Mouse (Mus musculus) heart, embryonic 16.5 days (tissue): ENCODE results near the gene Prr5l. TPM values are rescaled to one million over a fixed set of nuclear protein-coding genes. Genes with fewer than 3 reads are reported as not detected.

Experiments used
- ATAC-seq: fragments of 200-750 bp; cut with Nextera tagmentation; replicated peaks from 2 replicates; pipeline ENCODE4 v1.8.0; 2017; ENCODE audit warnings: moderate number of reproducible peaks; ENCODE audit not compliant: insufficient read depth, low FRiP score; ENCODE audit errors: extremely low read depth
- H3K27ac ChIP-seq: fragments of 300-500 bp; sonication (generic); 2 replicates; pipeline ENCODE4 v1.5.1; 2014; ENCODE audit warnings: mild to moderate bottlenecking, low read length, control low read depth, moderate library complexity
- H3K27me3 ChIP-seq: fragments of 300-500 bp; sonication (generic); 2 replicates; pipeline ENCODE4 v1.6.1; 2014; ENCODE audit warnings: low read length, mixed read lengths; ENCODE audit not compliant: control insufficient read depth, insufficient read depth
- H3K36me3 ChIP-seq: fragments of 300-500 bp; sonication (generic); 2 replicates; pipeline ENCODE4 v1.6.1; 2014; ENCODE audit not compliant: control insufficient read depth, insufficient read depth
- H3K4me1 ChIP-seq: fragments of 300-500 bp; sonication (generic); 2 replicates; pipeline ENCODE4 v1.6.1; 2014; ENCODE audit warnings: low read length, mixed read lengths; ENCODE audit not compliant: control insufficient read depth, insufficient read depth
- H3K4me2 ChIP-seq: fragments of 300-500 bp; sonication (generic); 2 replicates; pipeline ENCODE4 v1.6.1; 2014; ENCODE audit warnings: low read depth, mild to moderate bottlenecking, control low read depth, low read length
- H3K4me3 ChIP-seq: fragments of 300-500 bp; sonication (generic); 2 replicates; pipeline ENCODE4 v1.5.1; 2014; ENCODE audit warnings: mild to moderate bottlenecking, control low read depth, low read length
- H3K9ac ChIP-seq: fragments of 300-500 bp; sonication (generic); 2 replicates; pipeline ENCODE4 v1.6.1; 2014; ENCODE audit warnings: low read length, control low read depth
- H3K9me3 ChIP-seq: fragments of 300-500 bp; sonication (generic); replicated peaks from 2 replicates; pipeline ENCODE4 v1.6.1; 2016; ENCODE audit warnings: low read length; ENCODE audit not compliant: control insufficient read depth
- WGBS: fragments of 180-500 bp; shearing (Covaris S2); extraction: QIAGEN DNeasy Blood & Tissue Kit; methylation state at CpG from one replicate; pipeline ENCODE4 v1.1.7; 2014; 5-methylcytosine and 5-hydroxymethylcytosine counted together
- polyA plus RNA-seq: library from polyadenylated mRNA; unstranded; fragments of >200 nt; fragmentation: Nextera tagmentation; extraction: Ambion mirVana; gene quantifications from 2 replicates; pipeline ENCODE4 v1.2.1, GENCODE M21; 2015

Prr5l gene
- polyA plus RNA-seq, 1 experiment from 2014 or later, result 6.2 TPM

GRCm38 (mm10) chr2:101816646-101817308 lies 66.0 kb downstream of the Prr5l start:
- Histone ChIP-seq H3K27me3 (no peaks in the 10 kb centered on the region), H3K4me1 (peaks cover 18% of the 10 kb centered on the region), H3K4me3 (no peak overlapping the region), H3K27ac (no peak overlapping the region), H3K9ac (no peak overlapping the region), H3K36me3 (no peaks in the 10 kb centered on the region), H3K4me2 (no peak overlapping the region), H3K9me3 (no peaks in the 10 kb centered on the region)
- ATAC-seq, result no peak
- WGBS, result 75% methylated on average over 3 of the region's 3 CpGs

- H3K9me3 ChIP-seq, result no peaks in the 10 kb centered on the region
- no peaks in the 10 kb centered on the region for H3K36me3 ChIP-seq
- H3K4me1 ChIP-seq, result peaks cover 18% of the 10 kb centered on the region
- no peaks in the 10 kb centered on the region for H3K27me3 ChIP-seq
- no peak for ATAC-seq
- H3K27ac ChIP-seq, result no peak overlapping the region
- 34% methylated on average over 5 of the region's 5 CpGs for WGBS
- H3K4me3 ChIP-seq, result no peak overlapping the region
- no peak overlapping the region for H3K9ac ChIP-seq
- H3K4me2 ChIP-seq, result no peak overlapping the region
These were observed 67.4 kb downstream of the Prr5l start for GRCm38 (mm10) chr2:101815250-101815934.

- Histone ChIP-seq H3K9ac (no peak overlapping the region), H3K4me3 (no peak overlapping the region), H3K9me3 (no peaks in the 10 kb centered on the region), H3K27me3 (no peaks in the 10 kb centered on the region), H3K36me3 (no peaks in the 10 kb centered on the region), H3K4me1 (peaks cover 15% of the 10 kb centered on the region), H3K27ac (no peak overlapping the region), H3K4me2 (no peak overlapping the region)
- 44% methylated on average over 5 of the region's 5 CpGs for WGBS
- no peak for ATAC-seq
These were observed 68.6 kb downstream of the Prr5l start for GRCm38 (mm10) chr2:101814272-101814625.

GRCm38 (mm10) chr2:101813581-101814271 lies 69.1 kb downstream of the Prr5l start:
- H3K4me3 ChIP-seq, result no peak overlapping the region
- H3K27me3 ChIP-seq, result no peaks in the 10 kb centered on the region
- no peaks in the 10 kb centered on the region for H3K9me3 ChIP-seq
- no peak overlapping the region for H3K9ac ChIP-seq
- no peak for ATAC-seq
- H3K4me2 ChIP-seq, result no peak overlapping the region
- peaks cover 10% of the 10 kb centered on the region; the same call in 1 of the 2 replicates for H3K4me1 ChIP-seq
- no peak overlapping the region for H3K27ac ChIP-seq
- 68% methylated on average over 6 of the region's 6 CpGs for WGBS
- no peaks in the 10 kb centered on the region for H3K36me3 ChIP-seq

GRCm38 (mm10) chr2:101811925-101812324 lies 70.9 kb downstream of the Prr5l start:
- no peak overlapping the region for H3K9ac ChIP-seq
- 83% methylated on average over 3 of the region's 3 CpGs for WGBS
- no peak overlapping the region for H3K27ac ChIP-seq
- peaks cover 7% of the 10 kb centered on the region; the same call in 1 of the 2 replicates for H3K4me1 ChIP-seq
- H3K9me3 ChIP-seq, result no peaks in the 10 kb centered on the region
- no peaks in the 10 kb centered on the region for H3K36me3 ChIP-seq
- no peak for ATAC-seq
- no peak overlapping the region for H3K4me2 ChIP-seq
- H3K4me3 ChIP-seq, result no peak overlapping the region
- no peaks in the 10 kb centered on the region for H3K27me3 ChIP-seq

GRCm38 (mm10) chr2:101810774-101811173 lies 72.1 kb downstream of the Prr5l start:
- no peaks in the 10 kb centered on the region for H3K36me3 ChIP-seq
- no peak overlapping the region for H3K4me2 ChIP-seq
- no peak overlapping the region for H3K4me3 ChIP-seq
- H3K27ac ChIP-seq, result no peak overlapping the region
- 59% methylated on average over 8 of the region's 8 CpGs for WGBS
- H3K9me3 ChIP-seq, result no peaks in the 10 kb centered on the region
- no peak for ATAC-seq
- peaks cover 7% of the 10 kb centered on the region; the same call in 1 of the 2 replicates for H3K4me1 ChIP-seq
- H3K27me3 ChIP-seq, result no peaks in the 10 kb centered on the region
- H3K9ac ChIP-seq, result no peak overlapping the region

- H3K4me1 ChIP-seq, result peaks cover 7% of the 10 kb centered on the region; the same call in 1 of the 2 replicates
- H3K36me3 ChIP-seq, result no peaks in the 10 kb centered on the region
- no peaks in the 10 kb centered on the region for H3K9me3 ChIP-seq
- no peaks in the 10 kb centered on the region for H3K27me3 ChIP-seq
- no peak for ATAC-seq
- H3K27ac ChIP-seq, result no peak overlapping the region
- no peak overlapping the region for H3K9ac ChIP-seq
- no peak overlapping the region for H3K4me3 ChIP-seq
- no peak overlapping the region for H3K4me2 ChIP-seq
- WGBS, result 66% methylated on average over 6 of the region's 6 CpGs
These were observed 73.1 kb downstream of the Prr5l start for GRCm38 (mm10) chr2:101809640-101810305.

GRCm38 (mm10) chr2:101807756-101808155 lies 75.1 kb downstream of the Prr5l start:
- Histone ChIP-seq H3K4me2 (no peak overlapping the region), H3K4me3 (no peak overlapping the region), H3K9ac (no peak overlapping the region), H3K4me1 (no peaks in the 10 kb centered on the region), H3K9me3 (no peaks in the 10 kb centered on the region), H3K27ac (no peak overlapping the region), H3K36me3 (no peaks in the 10 kb centered on the region), H3K27me3 (no peaks in the 10 kb centered on the region)
- ATAC-seq, result no peak
- WGBS, result 64% methylated on average over 5 of the region's 5 CpGs
